Mouse (Mus musculus): Measurements from ENCODE around the gene Pex1. TPM values are rescaled to one million over a fixed set of nuclear protein-coding genes. Genes with fewer than 3 reads are reported as not detected.
"Not testable (repeated sequence)": the region's sequence is repeated elsewhere in the genome, so short reads cannot be mapped to it uniquely, and the experiment has no call there.

The Pex1 gene
- total and polyA plus RNA-seq, 2 experiments: 9.0 to 21.6 TPM

- Histone ChIP-seq H3K4me1 (ENCODE audit: control insufficient read depth, insufficient read depth, low read length) (peaks cover 4% of the 10 kb centered on the region), H3K79me2 (ENCODE audit: control insufficient read depth, insufficient read depth, low read length) (no peaks in the 10 kb centered on the region; the same call in 1 of the 2 replicates), H3K27ac (replicated peaks; ENCODE audit: insufficient read depth, low read depth, low read length) (no peak overlapping the region), H3K27me3 (ENCODE audit: control insufficient read depth, insufficient read depth, low read length) (no peaks in the 10 kb centered on the region), H3K9ac (ENCODE audit: low read depth, low read length) (no peak overlapping the region), H3K36me3 (ENCODE audit: control insufficient read depth, insufficient read depth, low read length) (peaks cover 11% of the 10 kb centered on the region), H3K4me3 (ENCODE audit: insufficient read depth, low read depth, low read length) (no peak overlapping the region)
- no peak for TF ChIP-seq POLR2A (IDR thresholded peaks at IDR 0.05; ENCODE audit: extremely low read depth, insufficient read depth, low read length)
- TF ChIP-seq CTCF (IDR thresholded peaks at IDR 0.05; ENCODE audit: low read depth, low read length): no peak
- no peak for DNase-seq (ENCODE audit: extremely low read depth, low read depth, low spot score)
- 64% methylated on average over 4 of the region's 4 CpGs for WGBS
These were observed 53.0 kb downstream of the Pex1 start for GRCm38 (mm10) chr5:3648849-3649210.

GRCm38 (mm10) chr5:3650881-3651280 is 55.0 kb downstream of the Pex1 start, which contains the start of gene Tmbim7:
TSS of gene Tmbim7 (plus strand) at chr5:3651181.
- no peak within 1 kb of the TSS for H3K9ac ChIP-seq (ENCODE audit: low read depth, low read length)
- WGBS: 85% methylated on average over 6 of the region's 6 CpGs
- TF ChIP-seq CTCF (IDR thresholded peaks at IDR 0.05; ENCODE audit: low read depth, low read length) (no peak), POLR2A (IDR thresholded peaks at IDR 0.05; ENCODE audit: extremely low read depth, insufficient read depth, low read length) (no peak)

GRCm38 (mm10) chr5:3651621-3652020 is 55.8 kb downstream of the Pex1 start:
- WGBS: 91% methylated on average over 5 of the region's 5 CpGs
- no peak for TF ChIP-seq CTCF (IDR thresholded peaks at IDR 0.05; ENCODE audit: low read depth, low read length)
- no peak for TF ChIP-seq POLR2A (IDR thresholded peaks at IDR 0.05; ENCODE audit: extremely low read depth, insufficient read depth, low read length)
- no peak overlapping the region for H3K27ac ChIP-seq (replicated peaks; ENCODE audit: insufficient read depth, low read depth, low read length)

More at GRCm38 (mm10) chr5:3650881-3651280, 55.0 kb downstream of the Pex1 start, which contains the start of gene Tmbim7:
- no peaks in the 10 kb centered on the region; the same call in 1 of the 2 replicates for H3K79me2 ChIP-seq (ENCODE audit: control insufficient read depth, insufficient read depth, low read length)
- DNase-seq (ENCODE audit: extremely low read depth, low read depth, low spot score): no peak
- no peaks in the 10 kb centered on the region for H3K27me3 ChIP-seq (ENCODE audit: control insufficient read depth, insufficient read depth, low read length)
- no peak within 1 kb of the TSS for H3K4me3 ChIP-seq (ENCODE audit: insufficient read depth, low read depth, low read length)
- no peaks in the 10 kb centered on the region for H3K36me3 ChIP-seq (ENCODE audit: control insufficient read depth, insufficient read depth, low read length)
- H3K4me1 ChIP-seq (ENCODE audit: control insufficient read depth, insufficient read depth, low read length): peaks cover 4% of the 10 kb centered on the region
- no peak within 1 kb of the TSS for H3K27ac ChIP-seq (replicated peaks; ENCODE audit: insufficient read depth, low read depth, low read length)

GRCm38 (mm10) chr5:3652903-3653575 is 57.2 kb downstream of the Pex1 start:
- H3K27ac ChIP-seq (replicated peaks; ENCODE audit: insufficient read depth, low read depth, low read length); H3K27me3 ChIP-seq (ENCODE audit: control insufficient read depth, insufficient read depth, low read length); H3K9ac ChIP-seq (ENCODE audit: low read depth, low read length); H3K36me3 ChIP-seq (ENCODE audit: control insufficient read depth, insufficient read depth, low read length); DNase-seq (ENCODE audit: extremely low read depth, low read depth, low spot score); H3K4me1 ChIP-seq (ENCODE audit: control insufficient read depth, insufficient read depth, low read length); H3K79me2 ChIP-seq (ENCODE audit: control insufficient read depth, insufficient read depth, low read length); H3K4me3 ChIP-seq (ENCODE audit: insufficient read depth, low read depth, low read length): not testable (repeated sequence)
- 94% methylated on average over 18 of the region's 25 CpGs for WGBS

More at GRCm38 (mm10) chr5:3651621-3652020, 55.8 kb downstream of the Pex1 start:
- no peak overlapping the region for H3K9ac ChIP-seq (ENCODE audit: low read depth, low read length)
- H3K4me3 ChIP-seq (ENCODE audit: insufficient read depth, low read depth, low read length): no peak overlapping the region
- DNase-seq (ENCODE audit: extremely low read depth, low read depth, low spot score): no peak
- no peaks in the 10 kb centered on the region for H3K36me3 ChIP-seq (ENCODE audit: control insufficient read depth, insufficient read depth, low read length)
- no peaks in the 10 kb centered on the region for H3K79me2 ChIP-seq (ENCODE audit: control insufficient read depth, insufficient read depth, low read length)
- no peaks in the 10 kb centered on the region for H3K27me3 ChIP-seq (ENCODE audit: control insufficient read depth, insufficient read depth, low read length)
- peaks cover 2% of the 10 kb centered on the region; the same call in 1 of the 2 replicates for H3K4me1 ChIP-seq (ENCODE audit: control insufficient read depth, insufficient read depth, low read length)

DNA sequence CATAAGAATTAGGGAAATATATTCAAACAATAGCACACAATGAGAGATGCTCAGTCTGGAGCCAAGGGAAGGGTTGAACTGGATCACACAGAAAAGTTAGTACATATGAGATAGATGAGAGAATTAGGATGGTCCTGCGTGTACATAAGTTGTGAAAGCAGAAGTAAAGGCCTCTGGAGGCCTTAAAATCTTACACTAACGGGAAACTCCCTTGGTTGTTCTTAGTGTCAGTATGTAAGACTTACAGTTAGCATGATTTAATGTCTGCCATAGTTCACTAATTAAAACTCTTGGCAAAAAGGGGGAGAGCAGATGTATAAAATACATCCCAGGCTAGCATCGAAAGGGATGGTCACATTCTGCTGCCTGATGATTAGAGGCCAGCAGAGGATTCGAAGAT is 57.9 kb downstream of the Pex1 start:
- WGBS: 87% methylated on average over 4 of the region's 4 CpGs
- H3K79me2 ChIP-seq (ENCODE audit: control insufficient read depth, insufficient read depth, low read length): no peaks in the 10 kb centered on the region
- no peak overlapping the region for H3K27ac ChIP-seq (replicated peaks; ENCODE audit: insufficient read depth, low read depth, low read length)
- H3K4me1 ChIP-seq (ENCODE audit: control insufficient read depth, insufficient read depth, low read length): no peaks in the 10 kb centered on the region
- no peaks in the 10 kb centered on the region for H3K27me3 ChIP-seq (ENCODE audit: control insufficient read depth, insufficient read depth, low read length)
- DNase-seq (ENCODE audit: extremely low read depth, low read depth, low spot score): no peak
- H3K9ac ChIP-seq (ENCODE audit: low read depth, low read length): no peak overlapping the region
- H3K36me3 ChIP-seq (ENCODE audit: control insufficient read depth, insufficient read depth, low read length): no peaks in the 10 kb centered on the region
- no peak overlapping the region for H3K4me3 ChIP-seq (ENCODE audit: insufficient read depth, low read depth, low read length)
- TF ChIP-seq CTCF (IDR thresholded peaks at IDR 0.05; ENCODE audit: low read depth, low read length): no peak
- no peak for TF ChIP-seq POLR2A (IDR thresholded peaks at IDR 0.05; ENCODE audit: extremely low read depth, insufficient read depth, low read length)

DNA sequence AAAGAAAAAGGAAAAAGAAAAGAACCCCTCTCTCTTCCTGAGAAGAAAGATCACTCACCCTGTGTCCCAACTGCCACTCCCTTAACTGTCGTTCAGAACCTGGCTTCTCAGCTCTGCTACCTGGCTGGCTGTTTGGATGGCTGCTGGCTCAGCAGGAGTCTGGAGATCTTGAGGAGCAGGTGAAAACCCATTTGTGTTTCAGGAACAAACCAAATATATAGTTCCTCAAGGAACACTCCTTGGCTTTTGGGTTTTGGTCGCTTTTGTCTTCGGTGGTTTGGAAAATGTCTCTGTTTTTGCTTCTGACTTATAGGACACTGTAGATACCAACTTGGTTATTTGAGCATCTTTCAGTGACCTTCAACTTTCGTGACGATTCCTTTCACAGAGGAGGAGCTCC is 61.2 kb downstream of the Pex1 start, which contains the start of gene Gatad1:
Gene Gatad1 (minus strand): TSS at position 101 of the 400 bp plus-strand sequence.
- Histone ChIP-seq H3K27me3 (ENCODE audit: control insufficient read depth, insufficient read depth, low read length) (no peaks in the 10 kb centered on the region), H3K9ac (ENCODE audit: low read depth, low read length) (no peak within 1 kb of the TSS), H3K79me2 (ENCODE audit: control insufficient read depth, insufficient read depth, low read length) (no peaks in the 10 kb centered on the region), H3K27ac (replicated peaks; ENCODE audit: insufficient read depth, low read depth, low read length) (no peak within 1 kb of the TSS), H3K36me3 (ENCODE audit: control insufficient read depth, insufficient read depth, low read length) (no peaks in the 10 kb centered on the region), H3K4me1 (ENCODE audit: control insufficient read depth, insufficient read depth, low read length) (no peaks in the 10 kb centered on the region), H3K4me3 (ENCODE audit: insufficient read depth, low read depth, low read length) (no peak within 1 kb of the TSS)
- no peak for DNase-seq (ENCODE audit: extremely low read depth, low read depth, low spot score)
- 74% methylated on average over 5 of the region's 5 CpGs for WGBS
- TF ChIP-seq POLR2A (IDR thresholded peaks at IDR 0.05; ENCODE audit: extremely low read depth, insufficient read depth, low read length) (no peak), CTCF (IDR thresholded peaks at IDR 0.05; ENCODE audit: low read depth, low read length) (no peak)

Measured in liver, adult 2 months (tissue).